Mouse (Mus musculus): Measurements from ENCODE around the gene Ptms. TPM values are rescaled to one million over a fixed set of nuclear protein-coding genes. Genes with fewer than 3 reads are reported as not detected.

Gene Ptms
- 36.6 TPM for polyA plus RNA-seq (2017; shearing (Covaris generic))

GRCm38 (mm10) chr6:124919695-124920317 is at the start of gene Ptms:
Ptms (minus strand) TSS chr6:124920103.

GRCm38 (mm10) chr6:124965088-124965719 is 45.3 kb upstream of the Ptms start, which contains the start of gene Cops7a:
Cops7a (minus strand) TSS chr6:124965538.

GRCm38 (mm10) chr6:124930754-124931524 is 11.0 kb upstream of the Ptms start, which contains the start of gene Mlf2:
Mlf2 (plus strand) TSS chr6:124931386.

GRCm38 (mm10) chr6:124911533-124912218 is 8.2 kb downstream of the Ptms start, which contains the start of gene Lag3:
Lag3 (minus strand) TSS chr6:124911705.

GRCm38 (mm10) chr6:124887986-124888385 is 31.9 kb downstream of the Ptms start, which contains the start of gene Cd4:
Cd4 (minus strand) TSS chr6:124888221.

Other genes starting within 250 kb of the Ptms start
- 298 TPM for gene Emg1, start 207.9 kb downstream of the Ptms start, polyA plus RNA-seq (2017; shearing (Covaris generic))
- 218 TPM for gene Phb2, start 207.8 kb downstream of the Ptms start, polyA plus RNA-seq (2017; shearing (Covaris generic))
- gene Ptpn6, start 181.4 kb downstream of the Ptms start, polyA plus RNA-seq (2017; shearing (Covaris generic)) = 385 TPM
- gene Grcc10, start 178.7 kb downstream of the Ptms start, polyA plus RNA-seq (2017; shearing (Covaris generic)) = 417 TPM
- not detected for gene Gm45234, start 164.1 kb downstream of the Ptms start, polyA plus RNA-seq (2017; shearing (Covaris generic))
- 7.2 TPM for gene Atn1, start 163.6 kb downstream of the Ptms start, polyA plus RNA-seq (2017; shearing (Covaris generic))
- 6.6 TPM for gene Eno2, start 150.4 kb downstream of the Ptms start, polyA plus RNA-seq (2017; shearing (Covaris generic))
- 1.3 TPM for gene Lrrc23, start 140.4 kb downstream of the Ptms start, polyA plus RNA-seq (2017; shearing (Covaris generic))
- gene Spsb2, start 111.4 kb downstream of the Ptms start, polyA plus RNA-seq (2017; shearing (Covaris generic)) = 2.7 TPM
- 94.6 TPM for gene Tpi1, start 105.8 kb downstream of the Ptms start, polyA plus RNA-seq (2017; shearing (Covaris generic))
- 116 TPM for gene Usp5, start 90.6 kb downstream of the Ptms start, polyA plus RNA-seq (2017; shearing (Covaris generic))
- 6.9 TPM for gene Cdca3, start 90.6 kb downstream of the Ptms start, polyA plus RNA-seq (2017; shearing (Covaris generic))
- gene Gnb3, start 79.8 kb downstream of the Ptms start, polyA plus RNA-seq (2017; shearing (Covaris generic)) = not detected
- gene P3h3, start 62.4 kb downstream of the Ptms start, polyA plus RNA-seq (2017; shearing (Covaris generic)) = 0.20 TPM
- gene Gpr162, start 56.1 kb downstream of the Ptms start, polyA plus RNA-seq (2017; shearing (Covaris generic)) = 0.38 TPM
- gene Cd4, start 31.9 kb downstream of the Ptms start, polyA plus RNA-seq (2017; shearing (Covaris generic)) = 401 TPM
- 3.4 TPM for gene Lag3, start 8.4 kb downstream of the Ptms start, polyA plus RNA-seq (2017; shearing (Covaris generic))
- gene Mlf2, start 11.3 kb upstream of the Ptms start, polyA plus RNA-seq (2017; shearing (Covaris generic)) = 200 TPM
- gene Cops7a, start 45.4 kb upstream of the Ptms start, polyA plus RNA-seq (2017; shearing (Covaris generic)) = 84.6 TPM
- gene Pianp, start 76.6 kb upstream of the Ptms start, polyA plus RNA-seq (2017; shearing (Covaris generic)) = 0.48 TPM
- 73.2 TPM for gene Zfp384, start 89.0 kb upstream of the Ptms start, polyA plus RNA-seq (2017; shearing (Covaris generic))
- 98.8 TPM for gene Ing4, start 119.7 kb upstream of the Ptms start, polyA plus RNA-seq (2017; shearing (Covaris generic))
- 18.6 TPM for gene Acrbp, start 129.6 kb upstream of the Ptms start, polyA plus RNA-seq (2017; shearing (Covaris generic))
- gene Lpar5, start 147.8 kb upstream of the Ptms start, polyA plus RNA-seq (2017; shearing (Covaris generic)) = 22.7 TPM
- 61.1 TPM for gene Chd4, start 175.9 kb upstream of the Ptms start, polyA plus RNA-seq (2017; shearing (Covaris generic))
- 54.0 TPM for gene Nop2, start 211.8 kb upstream of the Ptms start, polyA plus RNA-seq (2017; shearing (Covaris generic))
- gene Iffo1, start 225.1 kb upstream of the Ptms start, polyA plus RNA-seq (2017; shearing (Covaris generic)) = 24.0 TPM
- gene Gapdh, start 246.4 kb upstream of the Ptms start, polyA plus RNA-seq (2017; shearing (Covaris generic)) = 231 TPM

Data from CD4-positive, CD25-positive, alpha-beta regulatory T cell (primary cell).